Mouse (Mus musculus) CH12.LX (cell line): ENCODE measurements around the gene Nup54. TPM values are rescaled to one million over a fixed set of nuclear protein-coding genes. Genes with fewer than 3 reads are reported as not detected.

Experiments
- DNase-seq: peaks from one replicate; pipeline ENCODE4 v3.0.0-alpha.2; 2013; ENCODE audit errors: extremely low read depth
- H3K27ac ChIP-seq: 2 replicates; pipeline ENCODE4 v1.5.1; 2012; ENCODE audit warnings: low read depth, mild to moderate bottlenecking, control low read depth, moderate library complexity; ENCODE audit not compliant: insufficient read depth
- H3K27me3 ChIP-seq: replicated peaks from 2 replicates; pipeline ENCODE3; 2012; ENCODE audit warnings: inconsistent platforms
- H3K36me3 ChIP-seq, 2 experiments: replicated peaks in 1 of 2; 2 replicates each; pipeline versions ENCODE3 to v1.6.1; 2012; ENCODE audit warnings: inconsistent platforms in 1 of 2, low read length in 1 of 2, mild to moderate bottlenecking in 1 of 2, mixed read lengths in 1 of 2, moderate library complexity in 1 of 2; ENCODE audit not compliant: control insufficient read depth in 1 of 2, insufficient read depth in 1 of 2
- H3K4me1 ChIP-seq, 2 experiments: 2 replicates each; pipeline ENCODE4 v1.6.1; 2012; ENCODE audit warnings: inconsistent platforms in 1 of 2, moderate library complexity in 1 of 2; ENCODE audit not compliant: insufficient read depth in 2 of 2, control insufficient read depth in 1 of 2
- H3K4me2 ChIP-seq: 2 replicates; pipeline ENCODE4 v1.6.1; 2012; ENCODE audit warnings: low read depth, mild to moderate bottlenecking, control low read depth; ENCODE audit not compliant: poor library complexity, insufficient read depth, severe bottlenecking
- H3K4me3 ChIP-seq, 3 experiments: fragments of 150-350 bp in 1 of 3; sonication (generic) in 1 of 3; replicated peaks in 1 of 3; 2 replicates each; pipeline versions ENCODE3 to v1.5.1; 2011 to 2012; ENCODE audit warnings: low read depth in 2 of 3, low read length in 2 of 3, mild to moderate bottlenecking in 2 of 3, moderate library complexity in 2 of 3, control low read depth in 1 of 3, improper control_type of control experiment in 1 of 3, inconsistent platforms in 1 of 3, mixed read lengths in 1 of 3; ENCODE audit not compliant: poor library complexity in 1 of 3
- H3K79me2 ChIP-seq: replicated peaks from 2 replicates; pipeline ENCODE4 v1.6.1; 2012; ENCODE audit warnings: mild to moderate bottlenecking, moderate library complexity; ENCODE audit not compliant: control insufficient read depth, poor library complexity, insufficient read depth, severe bottlenecking; ENCODE audit errors: extremely low read depth
- H3K9ac ChIP-seq: 2 replicates; pipeline ENCODE4 v1.6.1; 2012; ENCODE audit warnings: low read depth, mild to moderate bottlenecking, control low read depth, moderate library complexity; ENCODE audit not compliant: insufficient read depth
- H3K9me3 ChIP-seq: replicated peaks from 2 replicates; pipeline ENCODE3; 2012; ENCODE audit warnings: low read length, inconsistent platforms, mixed read lengths
- CHD2 ChIP-seq: IDR thresholded peaks from 2 replicates; pipeline ENCODE4 v1.6.1; 2011; ENCODE audit warnings: low read length, improper control_type of control experiment
- CTCF ChIP-seq, 2 experiments: IDR thresholded peaks in 1 of 2; conservative IDR thresholded peaks in 1 of 2; 2 replicates each; pipeline ENCODE4 v1.5.1; 2011 to 2012; ENCODE audit warnings: low read depth in 2 of 2, low read length in 2 of 2, improper control_type of control experiment in 1 of 2, inconsistent platforms in 1 of 2, mild to moderate bottlenecking in 1 of 2, moderate library complexity in 1 of 2
- ELF1 ChIP-seq: IDR thresholded peaks from 2 replicates; pipeline ENCODE4 v1.6.1; 2014; ENCODE audit warnings: low read depth, mild to moderate bottlenecking, inconsistent platforms, low read length, improper control_type of control experiment
- ETS1 ChIP-seq: conservative IDR thresholded peaks from 2 replicates; pipeline ENCODE4 v1.6.1; 2012; ENCODE audit warnings: low read depth, mild to moderate bottlenecking, inconsistent platforms, low read length, improper control_type of control experiment, moderate library complexity
- IRF4 ChIP-seq: IDR thresholded peaks from 2 replicates; pipeline ENCODE4 v1.6.1; 2014; ENCODE audit warnings: low read depth, mild to moderate bottlenecking, inconsistent platforms, low read length, improper control_type of control experiment
- JUN ChIP-seq: IDR thresholded peaks from 2 replicates; pipeline ENCODE4 v1.6.1; 2011; ENCODE audit warnings: low read depth, mild to moderate bottlenecking, low read length, improper control_type of control experiment, moderate library complexity; ENCODE audit not compliant: insufficient read depth
- MAFK ChIP-seq: IDR thresholded peaks from 2 replicates; pipeline ENCODE4 v1.6.1; 2011; ENCODE audit warnings: low read length, improper control_type of control experiment; ENCODE audit not compliant: insufficient replicate concordance
- MAX ChIP-seq: IDR thresholded peaks from 2 replicates; pipeline ENCODE4 v1.6.1; 2011; ENCODE audit warnings: low read length, improper control_type of control experiment
- MEF2A ChIP-seq: IDR thresholded peaks from 2 replicates; pipeline ENCODE4 v1.6.1; 2014; ENCODE audit warnings: low read depth, mild to moderate bottlenecking, inconsistent platforms, low read length, improper control_type of control experiment, borderline replicate concordance
- MYC ChIP-seq: IDR thresholded peaks from 2 replicates; pipeline ENCODE4 v1.6.1; 2011; ENCODE audit warnings: low read depth, mild to moderate bottlenecking, improper control_type of control experiment, low read length
- NELFE ChIP-seq: IDR thresholded peaks from 2 replicates; pipeline ENCODE4 v1.6.1; 2011; ENCODE audit warnings: low read depth, low read length, improper control_type of control experiment
- PAX5 ChIP-seq: IDR thresholded peaks from 2 replicates; pipeline ENCODE4 v1.6.1; 2012; ENCODE audit warnings: low read length, inconsistent platforms, mixed read lengths
- POLR2AphosphoS2 ChIP-seq: IDR thresholded peaks from 2 replicates; pipeline ENCODE4 v1.6.1; 2011; ENCODE audit warnings: low read depth, low read length, improper control_type of control experiment
- RCOR1 ChIP-seq: conservative IDR thresholded peaks from 2 replicates; pipeline ENCODE4 v1.6.1; 2012; ENCODE audit warnings: low read depth, mild to moderate bottlenecking, inconsistent platforms, low read length, improper control_type of control experiment
- SMC3 ChIP-seq: IDR thresholded peaks from 2 replicates; pipeline ENCODE4 v1.6.1; 2011; ENCODE audit warnings: low read depth, low read length, improper control_type of control experiment
- TBP ChIP-seq: conservative IDR thresholded peaks from 2 replicates; pipeline ENCODE4 v1.6.1; 2011; ENCODE audit warnings: low read depth, low read length, improper control_type of control experiment
- TCF12 ChIP-seq: IDR thresholded peaks from 2 replicates; pipeline ENCODE4 v1.6.1; 2014; ENCODE audit warnings: low read depth, mild to moderate bottlenecking, inconsistent platforms, low read length, improper control_type of control experiment
- UBTF ChIP-seq: IDR thresholded peaks from 2 replicates; pipeline ENCODE4 v1.6.1; 2012; ENCODE audit warnings: low read depth, mild to moderate bottlenecking, inconsistent platforms, low read length, improper control_type of control experiment, moderate library complexity
- USF2 ChIP-seq: conservative IDR thresholded peaks from 2 replicates; pipeline ENCODE4 v1.6.1; 2011; ENCODE audit warnings: low read depth, low read length, improper control_type of control experiment
- ZMIZ1 ChIP-seq: IDR thresholded peaks from 2 replicates; pipeline ENCODE4 v1.6.1; 2012; ENCODE audit warnings: low read depth, mild to moderate bottlenecking, inconsistent platforms, low read length, improper control_type of control experiment
- ZNF384 ChIP-seq: IDR thresholded peaks from 2 replicates; pipeline ENCODE4 v1.6.1; 2012; ENCODE audit warnings: low read depth, low read length, improper control_type of control experiment, inconsistent platforms
- dilution Hi-C: fragments of 300-500 bp; cut with MboI; formaldehyde crosslinking; loops from 2 replicates; pipeline ENCODE4 v1.14.3; 2020; ENCODE audit warnings: low sequenced_read_pairs; ENCODE audit not compliant: extremely low pct_unique_long_range_greater_than_20kb, extremely low pct_ligation_motif_present
- in situ Hi-C: fragments of 300-500 bp; cut with MboI; formaldehyde crosslinking; loops from 3 replicates; pipeline ENCODE4 v1.14.3; 2019; ENCODE audit warnings: low sequenced_read_pairs, low pct_ligation_motif_present, low pct_unique_long_range_greater_than_20kb, mixed read lengths
- polyA plus RNA-seq: library from polyadenylated mRNA; unstranded; fragments of >175 nt; gene quantifications from 2 replicates; pipeline ENCODE4 v1.2.1, GENCODE M21; 2012; ENCODE audit warnings: low read depth; ENCODE audit not compliant: insufficient read length
- total RNA-seq, 2 experiments: library from RNA; depleted of rRNA; stranded (reverse); fragments of 300-350 nt in 1 of 2; fragments of >200 nt in 1 of 2; gene quantifications; 2 replicates each; pipeline ENCODE4 v1.2.3; 2012 to 2014

Gene Nup54
- total and polyA plus RNA-seq, 3 experiments = 41.9 to 90.5 (median 72.5) TPM

DNA sequence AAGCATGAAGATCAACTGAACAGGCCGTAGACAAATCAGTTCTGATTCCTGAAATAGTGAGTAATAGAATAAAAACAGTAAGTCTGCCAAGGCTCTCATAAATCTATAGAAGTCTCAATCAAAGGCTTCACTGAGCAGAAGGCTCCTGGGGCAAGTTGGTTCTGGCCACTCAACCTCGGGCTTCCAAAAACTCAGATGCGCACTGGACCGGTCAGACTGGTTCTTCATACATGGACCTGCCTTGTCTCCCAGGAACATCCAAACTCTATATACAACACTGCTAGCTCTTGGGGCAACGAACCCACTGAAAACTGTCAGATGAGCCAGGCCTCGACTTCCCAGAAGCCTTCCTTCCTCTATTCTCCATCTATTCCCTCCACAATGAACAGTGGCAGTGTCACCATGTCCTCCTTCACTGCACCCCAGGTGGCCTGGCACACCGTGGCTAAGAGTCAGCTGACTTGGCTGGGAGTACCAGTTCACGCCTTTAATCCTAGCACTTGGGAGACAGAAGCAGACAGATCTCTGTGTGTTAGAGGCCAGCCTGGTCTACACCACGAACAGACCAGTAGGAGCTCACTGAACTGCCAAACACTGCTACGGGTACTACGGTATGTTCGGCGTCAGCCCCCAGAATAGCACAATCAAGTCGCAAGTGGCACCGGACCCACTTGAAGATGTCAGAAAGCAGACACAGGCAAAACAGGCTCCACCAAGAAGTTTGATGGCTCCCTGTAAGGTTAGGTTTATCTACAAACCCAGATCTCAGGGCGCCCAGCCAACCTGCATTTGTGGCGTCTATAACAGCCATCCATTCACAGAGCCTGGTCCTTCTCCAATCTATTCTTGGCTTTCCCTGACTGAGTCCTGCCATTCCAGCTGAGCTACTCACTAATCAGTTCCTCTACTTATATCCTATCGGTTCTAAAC lies 34.4 kb upstream of the Nup54 start:
- Histone ChIP-seq H3K27ac (no peak overlapping the region), H3K9me3 (no peaks in the 10 kb centered on the region), H3K4me1 (peaks cover 0 to 7% of the 10 kb centered on the region in 2 experiments; a peak in 2 of 4 replicates), H3K27me3 (no peaks in the 10 kb centered on the region), H3K36me3 (peaks cover 0 to 19% of the 10 kb centered on the region in 2 experiments), H3K79me2 (no peaks in the 10 kb centered on the region)
- dilution Hi-C loops (no loop called here), in situ Hi-C loops (loop anchor here (25.0 kb wide), 1 partner anchor 193 kb away; no protein-coding TSS in a partner anchor)
- no peak for DNase-seq
- TF ChIP-seq CTCF (conservative IDR thresholded peaks at IDR 0.05 in 1 of 2, IDR thresholded peaks at IDR 0.05 in 1 of 2; ENCODE audit: low read depth in 2 of 2, low read length in 2 of 2) = no peak
- no peak for TF ChIP-seq RCOR1
- TF ChIP-seq CHD2 = no peak
- no peak for TF ChIP-seq MAX
- no peak for TF ChIP-seq IRF4
- no peak for TF ChIP-seq ELF1
- TF ChIP-seq NELFE = no peak
- TF ChIP-seq JUN = no peak
- no peak for TF ChIP-seq POLR2AphosphoS2
- no peak for TF ChIP-seq ZNF384
- TF ChIP-seq, all 38 proteins: peak for 0
- no peak overlapping the region for H3K9ac ChIP-seq
- H3K4me3 ChIP-seq = no peak overlapping the region
- no peak overlapping the region for H3K4me2 ChIP-seq

DNA sequence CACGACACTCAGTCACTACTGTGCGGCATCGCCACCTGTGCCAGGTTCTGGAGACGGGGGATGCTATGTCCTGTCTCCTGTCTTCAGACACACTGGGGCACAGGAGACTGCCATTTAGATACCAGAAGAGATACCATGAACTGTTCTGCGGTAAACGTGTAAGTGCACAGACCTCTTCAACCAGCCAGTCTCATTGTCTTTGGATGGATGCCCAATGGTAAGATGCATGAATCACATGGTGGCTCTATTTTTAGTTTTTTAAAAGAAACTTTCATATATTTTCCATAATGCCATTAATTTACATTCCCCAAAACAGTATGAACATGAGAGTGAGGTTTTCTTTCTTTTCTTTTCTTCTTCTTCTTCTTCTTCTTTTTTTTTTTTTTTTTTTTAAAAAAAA lies 33.2 kb upstream of the Nup54 start:
- H3K4me3 ChIP-seq = no peak overlapping the region
- H3K9me3 ChIP-seq = no peaks in the 10 kb centered on the region
- in situ Hi-C loops (loop anchor here (25.0 kb wide), 1 partner anchor 194 kb away; no protein-coding TSS in a partner anchor), dilution Hi-C loops (no loop called here)
- H3K27me3 ChIP-seq = no peaks in the 10 kb centered on the region
- H3K79me2 ChIP-seq = no peaks in the 10 kb centered on the region
- TF ChIP-seq MAFK (no peak), UBTF (no peak), ELF1 (no peak), ETS1 (no peak), PAX5 (no peak), SMC3 (no peak), JUN (no peak), MYC (no peak), CHD2 (no peak), TCF12 (no peak), ZNF384 (no peak), TBP (no peak), MEF2A (no peak), USF2 (no peak), CTCF (conservative IDR thresholded peaks at IDR 0.05 in 1 of 2, IDR thresholded peaks at IDR 0.05 in 1 of 2; ENCODE audit: low read depth in 2 of 2, low read length in 2 of 2) (no peak), RCOR1 (no peak), ZMIZ1 (no peak)
- DNase-seq = no peak
- no peak overlapping the region for H3K27ac ChIP-seq
- H3K4me2 ChIP-seq = no peak overlapping the region
- peaks cover 0 to 16% of the 10 kb centered on the region in 2 experiments for H3K36me3 ChIP-seq
- H3K9ac ChIP-seq = no peak overlapping the region
- peaks cover 0 to 7% of the 10 kb centered on the region in 2 experiments; a peak in 2 of 4 replicates for H3K4me1 ChIP-seq
